ENCODE assay signal across 8 mouse cellular contexts in genomic region chr5:92042377-92043348, GRCm38 (mm10). TPM values are rescaled to one million over a fixed set of nuclear protein-coding genes. Genes with fewer than 3 reads are reported as not detected.
A peak's percentile ranks its signal among the peaks of the same experiment; 100 is the strongest.
DNase-seq lines count a peak whose midpoint lies in the region; ATAC-seq and TF ChIP-seq lines count a peak whose summit lies in the region.

No protein-coding gene starts in this region.

- under 1% methylated on average over 68 of the region's 68 CpGs for WGBS in forebrain, embryonic 16.5 days
- under 1% methylated on average over 68 of the region's 68 CpGs for WGBS in lung, embryonic 14.5 days
- under 1% methylated on average over 68 of the region's 68 CpGs for WGBS in olfactory bulb, adult 2 months
- WGBS in thymus, adult 2 months, result under 1% methylated on average over 68 of the region's 68 CpGs

- intact Hi-C loops in heart, postnatal 36 days (cut with DNase I), result loop anchor here (2.0 to 5.0 kb wide), 2 partner anchors 40 to 80 kb away; partner anchors contain the start of genes G3bp2 and Rchy1

- H3K4me1 ChIP-seq in G1E (ENCODE audit: insufficient read depth, low read depth, low read length), result peaks cover 15% of the 10 kb centered on the region
- H3K4me1 ChIP-seq in forebrain, embryonic 16.5 days (replicated peaks; ENCODE audit: control insufficient read depth, insufficient read depth, low read length), result 0 out of 2 replicates have a peak, but pooled peaks cover 3% of the 10 kb centered on the region
- no peaks in the 10 kb centered on the region for H3K4me1 ChIP-seq in lung, embryonic 14.5 days (ENCODE audit: insufficient read depth)
- H3K4me1 ChIP-seq in olfactory bulb, adult 2 months (ENCODE audit: control insufficient read depth, insufficient read depth, low read length), result peaks cover 4% of the 10 kb centered on the region; the same call in 1 of the 2 replicates
- 0 out of 2 replicates have a peak, but pooled peaks cover 2% of the 10 kb centered on the region for H3K4me1 ChIP-seq in thymus, adult 2 months (replicated peaks; ENCODE audit: control insufficient read depth, insufficient read depth, low read length)

- H3K36me3 ChIP-seq in G1E (replicated peaks), result no peaks in the 10 kb centered on the region
- H3K36me3 ChIP-seq in forebrain, embryonic 16.5 days (ENCODE audit: control insufficient read depth, insufficient read depth), result no peaks in the 10 kb centered on the region
- no peaks in the 10 kb centered on the region for H3K36me3 ChIP-seq in lung, embryonic 14.5 days (ENCODE audit: insufficient read depth)
- H3K36me3 ChIP-seq in thymus, adult 2 months (ENCODE audit: control insufficient read depth, insufficient read depth, low read length), result no peaks in the 10 kb centered on the region

- no peak for TF ChIP-seq CTCF in G1E (IDR thresholded peaks at IDR 0.05; ENCODE audit: low read depth, low read length)
- no peak; the same call in 1 of the 2 replicates for TF ChIP-seq CTCF in layer of hippocampus, adult 2 months (conservative IDR thresholded peaks at IDR 0.05)
- TF ChIP-seq CTCF in lung, embryonic 14.5 days (IDR thresholded peaks at IDR 0.05; ENCODE audit: low read depth), result no peak
- no peak for TF ChIP-seq CTCF in olfactory bulb, adult 2 months (IDR thresholded peaks at IDR 0.05; ENCODE audit: insufficient read depth, low read depth, low read length)
- TF ChIP-seq CTCF in thymus, adult 2 months (IDR thresholded peaks at IDR 0.05; ENCODE audit: borderline replicate concordance, control insufficient read depth, extremely low read depth, insufficient read depth, low read length, poor library complexity), result peak; percentile 35; the same call in 1 of the 2 replicates

- TF ChIP-seq POLR2A in olfactory bulb, adult 2 months (IDR thresholded peaks at IDR 0.05; ENCODE audit: insufficient read depth, low read depth, low read length), result peak; percentile 47; the same call in 1 of the 2 replicates
- no peak for TF ChIP-seq POLR2A in thymus, adult 2 months (IDR thresholded peaks at IDR 0.05; ENCODE audit: control insufficient read depth, extremely low read depth, insufficient read depth, low read length, poor library complexity)

- peaks cover 11% of the 10 kb centered on the region for H3K27me3 ChIP-seq in G1E (ENCODE audit: insufficient read depth, low read length)
- H3K27me3 ChIP-seq in forebrain, embryonic 16.5 days (replicated peaks; ENCODE audit: control insufficient read depth, insufficient read depth, low read length), result peaks cover 11% of the 10 kb centered on the region
- H3K27me3 ChIP-seq in lung, embryonic 14.5 days (ENCODE audit: insufficient read depth, low read length), result peaks cover 5% of the 10 kb centered on the region; the same call in 1 of the 2 replicates
- H3K27me3 ChIP-seq in thymus, adult 2 months (ENCODE audit: control insufficient read depth, insufficient read depth, low read length), result no peaks in the 10 kb centered on the region

- H3K9me3 ChIP-seq in G1E (replicated peaks), result no peaks in the 10 kb centered on the region
- no peaks in the 10 kb centered on the region for H3K9me3 ChIP-seq in forebrain, embryonic 16.5 days (ENCODE audit: control insufficient read depth, low read length)
- H3K9me3 ChIP-seq in lung, embryonic 14.5 days (ENCODE audit: low read depth, low read length), result no peaks in the 10 kb centered on the region

- H3K4me2 ChIP-seq in forebrain, embryonic 16.5 days (ENCODE audit: low read length), result peak overlapping the region; percentile 84
- H3K4me2 ChIP-seq in lung, embryonic 14.5 days, result peak overlapping the region; percentile 95

- H3K27ac ChIP-seq in forebrain, embryonic 16.5 days (ENCODE audit: low read length), result no peak overlapping the region; the same call in 1 of the 2 replicates
- H3K27ac ChIP-seq in layer of hippocampus, adult 2 months, result peak overlapping the region; percentile 90
- H3K27ac ChIP-seq in lung, embryonic 14.5 days (ENCODE audit: low read depth), result no peak overlapping the region
- H3K27ac ChIP-seq in olfactory bulb, adult 2 months (ENCODE audit: insufficient read depth, low read depth, low read length), result 0 out of 2 replicates have a peak overlapping the region, but pooled peaks have one; percentile 32
- H3K27ac ChIP-seq in thymus, adult 2 months (ENCODE audit: control insufficient read depth, insufficient read depth, low read length), result no peak overlapping the region

- ATAC-seq in G1E (ENCODE audit: extremely low read depth, insufficient number of reproducible peaks, low FRiP score, poor library complexity, severe bottlenecking), result peak; percentile 100
- ATAC-seq in forebrain, embryonic 16.5 days, result peak; percentile 98
- peak; percentile 99 for ATAC-seq in lung, embryonic 14.5 days (ENCODE audit: insufficient read depth)

- H3K9ac ChIP-seq in forebrain, embryonic 16.5 days (replicated peaks; ENCODE audit: low read depth, low read length), result peak overlapping the region; percentile 55
- H3K9ac ChIP-seq in lung, embryonic 14.5 days, result peak overlapping the region; percentile 61

- peak; percentile 92 for DNase-seq in G1E (ENCODE audit: low spot score)
- peak; percentile 98 to 99 for DNase-seq in cerebellum, adult 18-20 months
- peak; percentile 92 to 93 for DNase-seq in heart, postnatal 36 days
- DNase-seq in layer of hippocampus, adult 2 months (ENCODE audit: low spot score in 2 of 2), result peak; percentile 96
- peak; percentile 90 for DNase-seq in lung, embryonic 14.5 days
- DNase-seq in thymus, adult 2 months, result peak; percentile 98

- H3K4me3 ChIP-seq in G1E (ENCODE audit: low read depth, low read length), result peak overlapping the region; percentile 79
- peak overlapping the region; percentile 66 for H3K4me3 ChIP-seq in forebrain, embryonic 16.5 days (replicated peaks; ENCODE audit: low read length)
- H3K4me3 ChIP-seq in layer of hippocampus, adult 2 months, result peak overlapping the region; percentile 79
- H3K4me3 ChIP-seq in lung, embryonic 14.5 days (ENCODE audit: low read depth, low read length), result peak overlapping the region; percentile 70
- peak overlapping the region; percentile 75 for H3K4me3 ChIP-seq in olfactory bulb, adult 2 months (ENCODE audit: insufficient read depth, low read depth, low read length)
- H3K4me3 ChIP-seq in thymus, adult 2 months (ENCODE audit: control insufficient read depth, insufficient read depth, low read length), result peak overlapping the region; percentile 75

RNA-seq across cellular contexts. Expression of gene Cdkl2, which starts 1.0 kb away (rescaled TPM):
- total RNA-seq in G1E (2014; fragmentation: Nextera tagmentation) (0.29 and 1.4 TPM in 2 replicates), G1E (2017) (2.9 and 4.3 TPM in 2 replicates)
- 0.02 TPM in 2 replicates for polyA plus RNA-seq in G1E (2012)
- 8.3 and 10.2 TPM in 2 replicates for polyA plus RNA-seq in forebrain, embryonic 16.5 days (2015; fragmentation: Nextera tagmentation; extraction: Ambion mirVana)
- 1 to 10 TPM; 3.6 to 3.7 TPM for total RNA-seq in heart, postnatal 36 days (2021)
- total RNA-seq in layer of hippocampus, adult 2 months (2021), result 10 to 100 TPM; 36.2 to 38.0 TPM
- 1.5 and 1.6 TPM in 2 replicates for polyA plus RNA-seq in lung, embryonic 14.5 days (2014; fragmentation: Nextera tagmentation; extraction: Ambion mirVana)
- not detected in 2 replicates for polyA plus RNA-seq in olfactory bulb, adult 2 months (2012; ENCODE audit: insufficient read depth, insufficient read length, low replicate concordance, missing spikeins)
- polyA plus RNA-seq in thymus, adult 2 months (2012; rRNA removed), result 0.66 and 1.0 TPM in 2 replicates

RNA-seq across cellular contexts. Expression of gene G3bp2, which starts 40.9 kb away (rescaled TPM):
- total RNA-seq in G1E (2014; fragmentation: Nextera tagmentation), result 67.6 and 83.1 TPM in 2 replicates
- total RNA-seq in G1E (2017), result 89.8 and 101 TPM in 2 replicates
- polyA plus RNA-seq in G1E (2012), result 13.4 and 16.8 TPM in 2 replicates
- polyA plus RNA-seq in forebrain, embryonic 16.5 days (2015; fragmentation: Nextera tagmentation; extraction: Ambion mirVana), result 345 and 376 TPM in 2 replicates
- total RNA-seq in heart, postnatal 36 days (2021), result 10 to 100 TPM; 59.1 to 61.2 TPM
- total RNA-seq in layer of hippocampus, adult 2 months (2021), result 100 to 1,000 TPM; 233 to 246 TPM
- 165 and 166 TPM in 2 replicates for polyA plus RNA-seq in lung, embryonic 14.5 days (2014; fragmentation: Nextera tagmentation; extraction: Ambion mirVana)
- 170 and 274 TPM in 2 replicates for polyA plus RNA-seq in olfactory bulb, adult 2 months (2012; ENCODE audit: insufficient read depth, insufficient read length, low replicate concordance, missing spikeins)
- polyA plus RNA-seq in thymus, adult 2 months (2012; rRNA removed), result 26.9 and 28.3 TPM in 2 replicates

RNA-seq across cellular contexts. Expression of gene Odaph, which starts 55.4 kb away (rescaled TPM):
- total RNA-seq in G1E (2014; fragmentation: Nextera tagmentation) (not detected in 2 replicates), G1E (2017) (0.12 and 0.22 TPM in 2 replicates)
- not detected in 2 replicates for polyA plus RNA-seq in G1E (2012)
- not detected in 2 replicates for polyA plus RNA-seq in forebrain, embryonic 16.5 days (2015; fragmentation: Nextera tagmentation; extraction: Ambion mirVana)
- total RNA-seq in heart, postnatal 36 days (2021), result not detected
- not detected for total RNA-seq in layer of hippocampus, adult 2 months (2021)
- polyA plus RNA-seq in lung, embryonic 14.5 days (2014; fragmentation: Nextera tagmentation; extraction: Ambion mirVana), result not detected in 2 replicates
- polyA plus RNA-seq in olfactory bulb, adult 2 months (2012; ENCODE audit: insufficient read depth, insufficient read length, low replicate concordance, missing spikeins), result not detected in 2 replicates
- not detected in 2 replicates for polyA plus RNA-seq in thymus, adult 2 months (2012; rRNA removed)

Comparison
In these comparisons a context has a peak if more than half of its experiments do, and no peak if none do; other contexts are left out.
1. H3K27ac ChIP-seq: peak in layer of hippocampus, adult 2 months (single experiment) and olfactory bulb, adult 2 months (single experiment); none in forebrain, embryonic 16.5 days (single experiment), lung, embryonic 14.5 days (single experiment) and thymus, adult 2 months (single experiment).
2. Peak in every context shown above with its lines, with median percentiles within 50 percentile points of each other: ATAC-seq, DNase-seq and H3K4me3 ChIP-seq.